Mouse (Mus musculus): ENCODE measurements around the gene Adra2b. TPM values are rescaled to one million over a fixed set of nuclear protein-coding genes. Genes with fewer than 3 reads are reported as not detected.

Gene Adra2b
- polyA plus RNA-seq, 1 experiment from 2014 or later: 10.5 TPM

DNA sequence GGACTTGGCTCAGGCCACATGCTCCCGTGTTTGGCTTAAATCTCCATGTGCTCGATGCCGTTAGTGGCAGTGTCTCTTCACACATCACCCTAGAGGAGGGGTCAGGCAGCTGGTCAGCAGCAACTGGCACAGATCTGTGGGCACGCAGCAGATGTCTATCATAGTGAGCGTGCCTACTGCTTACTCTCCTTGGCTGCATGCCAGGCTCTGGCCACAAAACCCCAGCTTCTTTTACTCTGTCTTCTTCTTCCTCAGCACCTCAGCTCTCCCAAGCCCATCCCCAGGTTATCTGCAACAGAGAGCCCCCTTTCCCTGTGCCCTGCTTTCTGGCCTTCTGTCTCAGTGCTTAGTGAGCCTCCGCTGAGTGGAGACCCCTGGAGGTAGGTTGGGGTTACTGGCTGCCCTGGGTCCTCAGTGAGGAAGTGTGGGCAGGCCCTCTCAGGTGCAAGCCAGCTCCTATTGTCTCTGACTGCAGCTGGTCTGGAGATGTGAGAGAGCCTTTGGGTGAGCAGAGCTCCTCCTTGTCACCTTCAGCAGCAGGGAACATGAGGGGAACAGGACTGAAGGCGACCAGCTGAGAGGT, 12.8 kb downstream of the Adra2b start:
- peak; percentile 63 for TF ChIP-seq CTCF (IDR thresholded peaks at IDR 0.05; ENCODE audit: low read depth)

GRCm38 (mm10) chr2:127376423-127377051, 13.5 kb downstream of the Adra2b start:
- ATAC-seq (replicated peaks; ENCODE audit: low FRiP score, low read depth) (no peak), DNase-seq (ENCODE audit: low spot score) (no peak)
- no peak for TF ChIP-seq CTCF (IDR thresholded peaks at IDR 0.05; ENCODE audit: low read depth)
- WGBS: 70% methylated on average over 6 of the region's 6 CpGs
- H3K36me3 ChIP-seq (ENCODE audit: insufficient read depth, low read length): no peaks in the 10 kb centered on the region
- no peak overlapping the region for H3K4me3 ChIP-seq (replicated peaks; ENCODE audit: low read depth, low read length)
- no peaks in the 10 kb centered on the region for H3K4me1 ChIP-seq (replicated peaks; ENCODE audit: insufficient read depth, low read length)
- H3K9me3 ChIP-seq (replicated peaks; ENCODE audit: low read length): no peaks in the 10 kb centered on the region
- H3K9ac ChIP-seq (ENCODE audit: low read depth, low read length): no peak overlapping the region
- H3K27ac ChIP-seq: no peak overlapping the region
- no peak overlapping the region for H3K4me2 ChIP-seq (ENCODE audit: low read length)
- no peaks in the 10 kb centered on the region for H3K27me3 ChIP-seq (ENCODE audit: insufficient read depth, low read length)

More for the DNA sequence above, 12.8 kb downstream of the Adra2b start:
- Histone ChIP-seq H3K27me3 (ENCODE audit: insufficient read depth, low read length) (no peaks in the 10 kb centered on the region), H3K4me1 (replicated peaks; ENCODE audit: insufficient read depth, low read length) (no peaks in the 10 kb centered on the region), H3K4me3 (replicated peaks; ENCODE audit: low read depth, low read length) (no peak overlapping the region), H3K9ac (ENCODE audit: low read depth, low read length) (no peak overlapping the region), H3K27ac (no peak overlapping the region), H3K4me2 (ENCODE audit: low read length) (no peak overlapping the region), H3K9me3 (replicated peaks; ENCODE audit: low read length) (no peaks in the 10 kb centered on the region), H3K36me3 (ENCODE audit: insufficient read depth, low read length) (no peaks in the 10 kb centered on the region)
- WGBS: 55% methylated on average over 7 of the region's 7 CpGs
- peak; percentile 35 for DNase-seq (ENCODE audit: low spot score)
- no peak for ATAC-seq (replicated peaks; ENCODE audit: low FRiP score, low read depth)

DNA sequence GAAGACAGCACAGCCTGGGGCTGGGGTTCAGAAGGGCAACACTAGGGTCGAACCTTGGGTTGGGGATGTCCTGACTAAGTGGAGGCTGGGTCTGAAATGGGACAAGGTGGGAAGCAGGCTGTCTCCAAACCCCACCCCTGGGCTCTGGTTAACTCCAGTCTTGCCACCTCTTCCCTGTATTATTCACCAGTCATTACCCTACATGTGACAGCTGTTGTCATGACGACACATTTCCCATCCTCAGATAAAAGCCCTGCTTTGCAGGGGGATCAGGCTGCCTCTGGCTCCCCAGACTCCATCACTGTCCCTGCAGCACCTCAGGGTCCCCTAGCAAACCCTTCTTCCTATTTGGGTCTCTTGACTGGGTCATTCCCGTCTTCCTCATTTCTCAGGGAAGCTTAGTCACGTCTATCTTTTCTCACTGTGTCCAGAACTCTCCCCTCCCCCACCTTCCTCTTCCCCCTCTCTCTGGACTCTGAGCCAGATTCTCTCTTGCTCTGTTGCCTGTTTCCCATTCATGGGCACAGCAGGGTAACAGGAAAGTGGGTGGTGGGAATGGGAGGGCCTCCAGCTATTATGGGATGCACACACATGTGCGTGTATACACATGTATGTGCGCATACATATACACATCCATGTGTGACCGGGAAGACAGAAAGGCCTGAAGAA, 15.1 kb downstream of the Adra2b start:
- Histone ChIP-seq H3K36me3 (ENCODE audit: insufficient read depth, low read length) (no peaks in the 10 kb centered on the region), H3K4me3 (replicated peaks; ENCODE audit: low read depth, low read length) (no peak overlapping the region), H3K4me2 (ENCODE audit: low read length) (no peak overlapping the region), H3K9me3 (replicated peaks; ENCODE audit: low read length) (no peaks in the 10 kb centered on the region), H3K4me1 (replicated peaks; ENCODE audit: insufficient read depth, low read length) (no peaks in the 10 kb centered on the region), H3K27me3 (ENCODE audit: insufficient read depth, low read length) (no peaks in the 10 kb centered on the region), H3K9ac (ENCODE audit: low read depth, low read length) (no peak overlapping the region), H3K27ac (no peak overlapping the region)
- 64% methylated on average over 7 of the region's 7 CpGs for WGBS
- TF ChIP-seq CTCF (IDR thresholded peaks at IDR 0.05; ENCODE audit: low read depth): no peak
- no peak for DNase-seq (ENCODE audit: low spot score)
- no peak for ATAC-seq (replicated peaks; ENCODE audit: low FRiP score, low read depth)

DNA sequence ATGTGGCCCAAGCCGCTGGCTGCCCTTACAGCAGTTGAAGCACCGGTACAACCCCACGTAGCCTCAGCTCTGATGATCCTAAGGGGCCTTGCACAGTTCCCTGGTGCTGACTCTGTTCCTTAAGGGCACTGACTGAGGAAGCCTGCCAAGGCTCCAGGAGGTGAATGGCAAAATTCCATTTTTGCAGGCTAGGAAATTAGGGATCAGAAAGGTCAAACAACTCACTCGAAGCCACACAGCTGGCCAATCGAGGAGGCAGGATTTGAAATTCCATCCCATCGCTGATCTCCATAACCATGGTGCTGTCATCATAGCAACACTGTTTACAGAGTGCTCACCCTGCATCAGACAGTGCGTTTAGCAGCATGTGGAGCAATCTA, 15.6 kb downstream of the Adra2b start:
- Histone ChIP-seq H3K27ac (no peak overlapping the region), H3K27me3 (ENCODE audit: insufficient read depth, low read length) (no peaks in the 10 kb centered on the region), H3K9ac (ENCODE audit: low read depth, low read length) (no peak overlapping the region), H3K4me2 (ENCODE audit: low read length) (no peak overlapping the region), H3K9me3 (replicated peaks; ENCODE audit: low read length) (no peaks in the 10 kb centered on the region), H3K4me1 (replicated peaks; ENCODE audit: insufficient read depth, low read length) (no peaks in the 10 kb centered on the region), H3K36me3 (ENCODE audit: insufficient read depth, low read length) (no peaks in the 10 kb centered on the region), H3K4me3 (replicated peaks; ENCODE audit: low read depth, low read length) (no peak overlapping the region)
- 52% methylated on average over 7 of the region's 7 CpGs for WGBS
- no peak for ATAC-seq (replicated peaks; ENCODE audit: low FRiP score, low read depth)
- TF ChIP-seq CTCF (IDR thresholded peaks at IDR 0.05; ENCODE audit: low read depth): no peak
- DNase-seq (ENCODE audit: low spot score): no peak

- Histone ChIP-seq H3K4me2 (ENCODE audit: low read length) (no peak overlapping the region), H3K36me3 (ENCODE audit: insufficient read depth, low read length) (no peaks in the 10 kb centered on the region), H3K4me3 (replicated peaks; ENCODE audit: low read depth, low read length) (no peak overlapping the region), H3K9me3 (replicated peaks; ENCODE audit: low read length) (no peaks in the 10 kb centered on the region), H3K9ac (ENCODE audit: low read depth, low read length) (no peak overlapping the region), H3K27ac (no peak overlapping the region), H3K4me1 (replicated peaks; ENCODE audit: insufficient read depth, low read length) (no peaks in the 10 kb centered on the region), H3K27me3 (ENCODE audit: insufficient read depth, low read length) (no peaks in the 10 kb centered on the region)
- DNase-seq (ENCODE audit: low spot score) (no peak), ATAC-seq (replicated peaks; ENCODE audit: low FRiP score, low read depth) (no peak)
- 52% methylated on average over 3 of the region's 3 CpGs for WGBS
- TF ChIP-seq CTCF (IDR thresholded peaks at IDR 0.05; ENCODE audit: low read depth): no peak
Measured at GRCm38 (mm10) chr2:127379250-127379649, 16.2 kb downstream of the Adra2b start.

DNA sequence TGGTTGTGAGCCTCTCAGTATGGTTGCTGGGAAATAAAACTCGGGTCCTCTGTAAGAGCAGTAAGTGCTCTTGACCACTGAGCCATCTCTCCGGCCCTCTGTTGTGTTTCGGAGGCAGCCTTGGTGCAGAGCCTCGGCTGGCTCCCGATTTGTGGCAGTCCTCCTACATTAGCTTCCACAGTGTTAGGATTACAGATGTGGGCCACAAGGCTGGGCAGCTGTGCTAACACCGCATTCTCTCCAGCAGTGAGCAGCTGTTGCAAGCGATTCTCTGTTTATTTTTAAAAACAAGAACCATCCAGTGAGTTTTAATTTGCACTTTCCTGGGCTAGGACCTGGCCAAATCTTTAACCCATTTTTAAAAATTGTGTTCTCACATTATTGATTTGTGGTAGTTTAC, 20.9 kb downstream of the Adra2b start:
- TF ChIP-seq CTCF (IDR thresholded peaks at IDR 0.05; ENCODE audit: low read depth): no peak
- ATAC-seq (replicated peaks; ENCODE audit: low FRiP score, low read depth) (no peak), DNase-seq (ENCODE audit: low spot score) (no peak)
- 61% methylated on average over 7 of the region's 7 CpGs for WGBS
- Histone ChIP-seq H3K27ac (no peak overlapping the region), H3K9me3 (replicated peaks; ENCODE audit: low read length) (no peaks in the 10 kb centered on the region), H3K4me1 (replicated peaks; ENCODE audit: insufficient read depth, low read length) (no peaks in the 10 kb centered on the region), H3K36me3 (ENCODE audit: insufficient read depth, low read length) (no peaks in the 10 kb centered on the region), H3K4me3 (replicated peaks; ENCODE audit: low read depth, low read length) (no peak overlapping the region), H3K9ac (ENCODE audit: low read depth, low read length) (no peak overlapping the region), H3K27me3 (ENCODE audit: insufficient read depth, low read length) (no peaks in the 10 kb centered on the region), H3K4me2 (ENCODE audit: low read length) (no peak overlapping the region)

All from kidney, postnatal 0 days (tissue).